Comparison of ENCODE assay signal across 20 mouse cellular contexts in genomic region chr9:58685290-58685689, GRCm38 (mm10). TPM values are rescaled to one million over a fixed set of nuclear protein-coding genes. Genes with fewer than 3 reads are reported as not detected.
DNase-seq lines count a peak whose midpoint lies in the region; ATAC-seq lines count a peak whose summit lies in the region.
"Had no signal": no experiment of that assay in that cellular context is flagged by ENCODE, and none has a peak within 500 bp of the region (broad histone marks: within the 10 kb centered on the region; RNA-seq: fewer than 3 reads in every experiment).

No protein-coding gene starts in this region.

- H3K36me3 ChIP-seq in heart, embryonic 12.5 days: no peaks in the 10 kb centered on the region
- no peaks in the 10 kb centered on the region for H3K36me3 ChIP-seq in megakaryocyte, embryonic 14.5 days (replicated peaks; ENCODE audit: low read length)
- H3K36me3 ChIP-seq: embryonic facial prominence, embryonic 10.5 days; embryonic facial prominence, embryonic 12.5 days; forebrain, embryonic 15.5 days had no signal

- peak; percentile 78 for DNase-seq in heart, adult 11 months
- peak; percentile 89 for DNase-seq in 416B (ENCODE audit: low read depth)
- DNase-seq in thymus, postnatal 14 days: no peak
- DNase-seq: adrenal gland, adult 2 months; adrenal gland, postnatal 10 days; adrenal gland, postnatal 25 days; cerebellum, adult 11 months; cerebellum, adult 18-20 months; cerebellum, adult 8-10 months; cerebellum, adult 9-11 months; cerebellum, postnatal 14 days; cerebellum, postnatal 36 days; forebrain, postnatal 0 days had no signal

- no peaks in the 10 kb centered on the region for H3K4me1 ChIP-seq in heart, embryonic 12.5 days (replicated peaks)
- peaks cover 36% of the 10 kb centered on the region for H3K4me1 ChIP-seq in megakaryocyte, embryonic 14.5 days
- H3K4me1 ChIP-seq: embryonic facial prominence, embryonic 12.5 days had no signal

- ATAC-seq in heart, embryonic 12.5 days (ENCODE audit: insufficient number of reproducible peaks, low FRiP score): no peak
- ATAC-seq in megakaryocyte, adult 5-6 weeks (ENCODE audit: poor library complexity, severe bottlenecking): no peak
- ATAC-seq: forebrain, embryonic 13.5 days; forebrain, embryonic 15.5 days; forebrain, postnatal 0 days had no signal

- no peak overlapping the region for H3K27ac ChIP-seq in heart, embryonic 12.5 days (ENCODE audit: poor library complexity, severe bottlenecking)
- H3K27ac ChIP-seq: embryonic facial prominence, embryonic 10.5 days; embryonic facial prominence, embryonic 12.5 days; forebrain, embryonic 13.5 days; forebrain, embryonic 15.5 days had no signal

- H3K27me3 ChIP-seq in heart, embryonic 12.5 days (replicated peaks): no peaks in the 10 kb centered on the region
- peaks cover 3% of the 10 kb centered on the region for H3K27me3 ChIP-seq in megakaryocyte, embryonic 14.5 days (replicated peaks)
- H3K27me3 ChIP-seq: embryonic facial prominence, embryonic 12.5 days; forebrain, embryonic 13.5 days; forebrain, embryonic 15.5 days had no signal

- no peak overlapping the region for H3K4me2 ChIP-seq in heart, embryonic 12.5 days
- H3K4me2 ChIP-seq: embryonic facial prominence, embryonic 12.5 days; forebrain, embryonic 13.5 days; forebrain, embryonic 15.5 days had no signal

- no peaks in the 10 kb centered on the region for H3K9me3 ChIP-seq in heart, embryonic 12.5 days (replicated peaks)
- no peaks in the 10 kb centered on the region for H3K9me3 ChIP-seq in megakaryocyte, embryonic 14.5 days
- H3K9me3 ChIP-seq: embryonic facial prominence, embryonic 10.5 days; embryonic facial prominence, embryonic 12.5 days; forebrain, embryonic 13.5 days; forebrain, embryonic 15.5 days had no signal

- WGBS in heart, embryonic 12.5 days: 71% methylated on average over 10 of the region's 10 CpGs

- H3K9ac ChIP-seq in heart, embryonic 12.5 days: no peak overlapping the region
- H3K9ac ChIP-seq: embryonic facial prominence, embryonic 12.5 days; forebrain, embryonic 13.5 days; forebrain, embryonic 15.5 days; forebrain, postnatal 0 days had no signal

- H3K4me3 ChIP-seq in heart, embryonic 12.5 days: no peak overlapping the region
- H3K4me3 ChIP-seq in megakaryocyte, embryonic 14.5 days (replicated peaks): peak overlapping the region; percentile 83
- H3K4me3 ChIP-seq: embryonic facial prominence, embryonic 10.5 days; embryonic facial prominence, embryonic 12.5 days; forebrain, embryonic 13.5 days; forebrain, embryonic 15.5 days had no signal

RNA-seq across cellular contexts. Expression of gene Rec114, which starts 58.5 kb away (rescaled TPM):
- 10.8 and 15.5 TPM in 2 replicates for polyA plus RNA-seq in heart, embryonic 12.5 days (2016; fragmentation: Nextera tagmentation; extraction: Ambion mirVana)
- not detected in 2 replicates for polyA plus RNA-seq in megakaryocyte, embryonic 14.5 days (2012; ENCODE audit: insufficient read depth, low replicate concordance)
- 1.5 and 2.8 TPM in 2 replicates for total RNA-seq in megakaryocyte, adult 5-6 weeks (2015)
- 1.4 TPM in 1 of 2 replicates, not detected in the other for total RNA-seq in megakaryocyte, adult 5-6 weeks (2017)
- total RNA-seq: adrenal gland, postnatal 25 days had no signal

Comparison
In these comparisons a context has a peak if more than half of its experiments do, and no peak if none do; other contexts are left out.
1. RNA of gene Rec114, which starts 58.5 kb away (polyA plus RNA-seq): 10.8 to 15.5 TPM in heart, embryonic 12.5 days; not detected in megakaryocyte, embryonic 14.5 days; every median in the first group is over 10 times any median in the second.